Mouse (Mus musculus) bone marrow macrophage, adult 2 months (primary cell): ENCODE measurements at regions not wholly inside any gene's neighbourhood (a gene's known extent, or its start where the extent isn't known, plus 50 kb on each side); places are given as distances from the start of the nearest gene placed in this dataset.

Source experiments
- CTCF ChIP-seq: IDR thresholded peaks from 2 replicates; pipeline ENCODE4 v1.5.1; 2012; ENCODE audit warnings: low read depth, mild to moderate bottlenecking, low read length, moderate library complexity
- POLR2A ChIP-seq: IDR thresholded peaks from 2 replicates; pipeline ENCODE4 v1.6.1; 2012; ENCODE audit warnings: mild to moderate bottlenecking, low read depth, low read length, borderline replicate concordance

DNA sequence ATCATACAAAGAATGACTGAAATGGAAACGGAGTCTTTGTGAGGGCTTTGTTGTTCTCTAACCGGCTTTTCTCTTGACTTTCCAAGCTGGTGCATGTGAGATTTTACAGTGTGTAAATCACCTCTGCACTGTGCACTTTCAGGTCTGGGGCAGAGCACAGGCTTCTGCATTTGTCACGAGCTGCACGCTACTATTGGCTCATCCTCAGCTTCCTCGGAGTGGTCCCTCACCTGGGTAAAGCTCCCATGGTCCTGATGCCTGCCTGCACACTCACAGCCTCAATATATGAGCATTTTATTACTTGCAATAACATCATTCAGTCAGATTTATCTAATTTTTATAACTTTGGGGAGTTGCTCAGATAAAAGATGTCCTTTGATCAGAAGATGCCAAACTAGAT lies 109.8 kb upstream of the Nrip1 start:
- TF ChIP-seq CTCF: no peak
- no peak for TF ChIP-seq POLR2A
